Mouse (Mus musculus): Measurements from ENCODE around the gene Acap2. TPM values are rescaled to one million over a fixed set of nuclear protein-coding genes. Genes with fewer than 3 reads are reported as not detected.

Gene Acap2
- 18.8 and 19.0 TPM in 2 replicates for polyA plus RNA-seq (2016; fragmentation: Nextera tagmentation; extraction: Ambion mirVana)

DNA sequence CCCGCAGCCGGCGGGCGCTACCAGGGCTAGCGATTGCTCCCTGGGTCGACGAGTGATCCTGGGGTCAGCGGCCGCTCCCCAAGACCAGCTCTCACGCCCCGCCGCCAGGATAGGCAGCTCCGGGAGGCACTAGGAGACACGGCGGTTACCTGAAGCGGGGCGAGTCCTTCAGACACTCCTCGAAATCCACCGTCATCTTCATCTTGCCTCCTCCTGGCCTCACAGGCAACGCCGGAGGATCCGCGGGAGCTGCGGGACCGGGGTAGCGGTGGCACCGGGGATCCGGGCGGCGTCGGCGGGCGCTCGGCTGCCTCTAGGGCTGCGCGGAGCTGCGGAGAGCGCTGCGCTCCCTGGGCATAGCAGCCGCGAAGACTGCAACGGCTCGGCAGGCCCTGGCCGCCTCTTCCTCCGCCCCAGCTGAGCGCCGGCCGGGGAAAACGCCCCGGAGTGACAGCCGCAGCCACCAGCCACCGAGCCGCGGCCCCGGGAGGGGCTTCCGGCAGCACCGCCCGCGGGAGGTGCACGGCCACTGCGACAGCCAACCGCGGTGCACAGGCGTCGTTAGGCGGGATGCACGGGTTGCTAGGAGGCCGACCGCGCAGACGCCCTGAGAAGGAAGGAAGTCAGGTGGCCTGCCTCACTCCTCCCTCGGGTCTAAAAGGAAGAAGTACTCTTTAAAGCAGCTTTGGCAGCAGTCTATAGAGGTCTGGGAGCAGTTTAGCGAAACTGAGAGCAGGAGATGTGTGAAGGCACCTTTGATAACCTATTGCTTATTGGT is at the start of gene Acap2:
Gene Acap2, minus strand, starts transcription at position 456 of the 778 bp plus-strand sequence.
- H3K4me3 ChIP-seq: peak within 1 kb of the TSS; percentile 87
- H3K27ac ChIP-seq (replicated peaks): peak within 1 kb of the TSS; percentile 94
- H3K27me3 ChIP-seq (replicated peaks; ENCODE audit: low read depth, poor library complexity, severe bottlenecking): no peaks in the 10 kb centered on the region
- WGBS: under 1% methylated on average over 73 of the region's 73 CpGs
- no peaks in the 10 kb centered on the region for H3K9me3 ChIP-seq
- DNase-seq (ENCODE audit: low spot score): peak; percentile 98
- H3K4me1 ChIP-seq: peaks cover 26% of the 10 kb centered on the region
- H3K36me3 ChIP-seq (replicated peaks): no peaks in the 10 kb centered on the region

DNA sequence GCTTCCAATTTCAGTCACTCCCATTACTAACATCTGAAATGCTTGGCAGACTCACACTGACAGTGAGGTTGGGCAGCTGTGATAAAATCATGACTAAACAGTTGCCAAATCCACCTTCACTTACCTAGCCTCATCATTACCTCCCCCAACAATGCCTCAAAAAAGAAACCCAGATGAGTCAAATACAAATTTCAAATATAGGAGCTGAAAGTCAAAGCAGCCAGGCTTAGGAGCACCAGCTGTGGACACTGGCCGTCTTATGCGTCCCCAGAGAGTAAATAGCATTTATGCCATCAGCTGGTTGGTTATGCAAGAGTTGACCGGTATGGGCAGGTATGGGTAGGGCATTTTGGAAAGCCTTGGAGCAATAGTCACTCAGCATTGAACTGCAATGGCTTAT is 48.4 kb upstream of the Acap2 start:
- DNase-seq (ENCODE audit: low spot score): no peak
- 91% methylated on average over 3 of the region's 3 CpGs for WGBS
- H3K4me1 ChIP-seq: no peaks in the 10 kb centered on the region
- peaks cover 14% of the 10 kb centered on the region for H3K36me3 ChIP-seq (replicated peaks)
- H3K27ac ChIP-seq (replicated peaks): no peak overlapping the region
- H3K27me3 ChIP-seq (replicated peaks; ENCODE audit: low read depth, poor library complexity, severe bottlenecking): no peaks in the 10 kb centered on the region
- H3K9me3 ChIP-seq: no peaks in the 10 kb centered on the region
- H3K4me3 ChIP-seq: no peak overlapping the region

DNA sequence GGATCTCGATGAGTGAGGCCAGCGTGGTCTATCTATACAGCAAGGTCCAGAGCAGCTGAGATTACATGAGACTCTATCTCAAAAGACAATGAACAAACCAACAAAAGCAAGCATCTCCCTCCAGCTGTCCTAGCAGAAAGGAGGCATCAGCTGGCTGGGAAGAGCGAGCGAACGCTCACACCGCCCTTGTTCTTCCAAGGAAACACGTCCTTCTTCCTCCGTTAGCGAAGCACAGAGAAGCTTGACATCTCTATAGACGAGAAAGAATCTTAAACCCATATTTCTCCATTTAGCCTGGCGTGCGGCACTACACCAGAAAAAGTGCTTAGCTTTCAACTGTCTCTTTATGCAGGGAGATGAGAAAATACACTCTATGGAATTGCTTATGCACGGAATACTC is 47.7 kb upstream of the Acap2 start:
- Histone ChIP-seq H3K27me3 (replicated peaks; ENCODE audit: low read depth, poor library complexity, severe bottlenecking) (no peaks in the 10 kb centered on the region), H3K36me3 (replicated peaks) (peaks cover 14% of the 10 kb centered on the region), H3K4me1 (no peaks in the 10 kb centered on the region), H3K27ac (replicated peaks) (no peak overlapping the region), H3K4me3 (no peak overlapping the region), H3K9me3 (no peaks in the 10 kb centered on the region)
- 95% methylated on average over 13 of the region's 13 CpGs for WGBS
- DNase-seq (ENCODE audit: low spot score): no peak

DNA sequence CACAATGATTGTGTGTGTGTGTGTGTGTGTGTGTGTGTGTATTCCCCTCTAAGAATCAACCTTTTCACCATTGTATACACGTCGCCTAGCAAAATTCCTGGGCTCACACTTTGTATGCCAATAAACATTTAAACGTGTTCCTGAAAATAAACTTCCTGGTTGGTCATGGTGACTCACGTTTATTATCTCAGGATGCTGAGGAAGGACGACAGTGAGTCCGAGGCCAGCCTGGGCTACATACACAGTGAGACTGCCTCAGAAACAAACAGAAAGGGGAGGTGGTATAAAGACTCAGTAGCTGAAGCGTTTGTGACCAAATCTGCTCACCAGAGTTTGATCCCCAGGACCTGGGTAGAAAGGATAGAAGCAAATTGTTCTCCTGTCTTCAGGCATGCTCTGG is 46.4 kb upstream of the Acap2 start:
- H3K4me1 ChIP-seq: no peaks in the 10 kb centered on the region
- no peaks in the 10 kb centered on the region for H3K9me3 ChIP-seq
- no peaks in the 10 kb centered on the region for H3K27me3 ChIP-seq (replicated peaks; ENCODE audit: low read depth, poor library complexity, severe bottlenecking)
- no peak overlapping the region for H3K4me3 ChIP-seq
- H3K36me3 ChIP-seq (replicated peaks): peaks cover 9% of the 10 kb centered on the region
- DNase-seq (ENCODE audit: low spot score): no peak
- 84% methylated on average over 7 of the region's 7 CpGs for WGBS
- H3K27ac ChIP-seq (replicated peaks): no peak overlapping the region

DNA sequence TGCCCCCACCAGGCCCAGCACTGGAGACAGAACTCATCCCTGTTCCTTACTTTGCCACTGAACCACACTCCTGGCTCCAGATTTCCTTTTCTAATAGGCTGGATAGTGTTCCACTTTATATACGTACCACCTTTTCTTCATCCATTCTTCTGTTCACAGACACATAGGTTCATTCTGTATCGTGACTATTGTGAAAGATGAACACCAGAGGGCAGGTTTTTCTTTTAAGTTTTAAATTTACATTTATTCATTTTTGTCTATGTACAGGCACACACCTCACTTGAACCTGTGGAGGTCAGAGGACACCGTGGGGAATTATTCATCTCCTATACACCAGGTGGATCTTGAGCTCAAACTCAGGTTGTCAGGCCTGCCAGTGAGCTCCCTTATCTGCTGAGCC is 43.0 kb upstream of the Acap2 start:
- 87% methylated on average over 3 of the region's 3 CpGs for WGBS

DNA sequence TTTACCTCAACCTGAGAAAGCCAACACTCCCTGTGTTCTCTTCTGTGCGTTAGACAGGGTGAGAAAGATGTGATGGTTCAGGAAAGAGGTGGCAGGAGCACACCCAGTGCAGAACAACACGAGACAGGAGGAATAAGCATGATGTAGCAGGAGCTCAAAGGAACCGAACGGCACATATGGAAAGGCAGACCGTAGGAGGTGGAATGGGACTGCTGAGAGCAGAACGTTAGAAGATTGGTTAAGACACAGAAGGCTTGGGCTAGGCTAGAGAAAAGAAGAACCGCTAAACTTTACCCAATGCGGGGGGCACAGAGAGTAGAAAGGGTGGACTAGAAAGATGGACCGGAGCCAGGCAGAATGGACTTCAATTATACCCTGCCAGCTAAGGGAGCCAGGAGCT is 40.4 kb upstream of the Acap2 start:
- H3K9me3 ChIP-seq: no peaks in the 10 kb centered on the region
- DNase-seq (ENCODE audit: low spot score): no peak
- H3K4me3 ChIP-seq: no peak overlapping the region
- H3K27me3 ChIP-seq (replicated peaks; ENCODE audit: low read depth, poor library complexity, severe bottlenecking): no peaks in the 10 kb centered on the region
- 90% methylated on average over 9 of the region's 9 CpGs for WGBS
- H3K27ac ChIP-seq (replicated peaks): no peak overlapping the region
- peaks cover 8% of the 10 kb centered on the region for H3K4me1 ChIP-seq
- no peaks in the 10 kb centered on the region for H3K36me3 ChIP-seq (replicated peaks)

More for the DNA sequence above, 43.0 kb upstream of the Acap2 start:
- H3K4me1 ChIP-seq: no peaks in the 10 kb centered on the region
- H3K36me3 ChIP-seq (replicated peaks): no peaks in the 10 kb centered on the region
- no peak for DNase-seq (ENCODE audit: low spot score)
- no peaks in the 10 kb centered on the region for H3K9me3 ChIP-seq
- H3K27me3 ChIP-seq (replicated peaks; ENCODE audit: low read depth, poor library complexity, severe bottlenecking): no peaks in the 10 kb centered on the region
- no peak overlapping the region for H3K4me3 ChIP-seq
- H3K27ac ChIP-seq (replicated peaks): no peak overlapping the region

DNA sequence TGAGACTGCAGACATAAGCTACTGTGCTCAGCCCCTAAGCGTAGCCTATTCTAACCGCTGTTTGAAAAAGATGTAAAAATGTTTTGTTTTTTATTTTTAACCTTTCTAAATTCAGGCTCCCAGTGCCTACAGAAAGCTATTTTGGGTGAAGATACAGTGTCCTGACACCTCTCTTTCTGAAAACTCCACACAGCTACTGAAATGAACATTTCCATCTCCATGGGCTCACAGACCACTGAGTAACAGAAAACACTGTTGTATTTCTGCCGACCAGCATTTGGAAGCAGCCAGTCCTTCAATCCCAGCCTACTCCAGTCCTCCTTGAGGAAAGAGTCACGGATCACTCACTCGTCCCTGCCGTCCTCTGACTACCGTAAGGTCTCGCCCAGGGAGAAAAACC is 39.5 kb upstream of the Acap2 start:
- Histone ChIP-seq H3K9me3 (no peaks in the 10 kb centered on the region), H3K27ac (replicated peaks) (no peak overlapping the region), H3K36me3 (replicated peaks) (no peaks in the 10 kb centered on the region), H3K4me3 (no peak overlapping the region), H3K4me1 (peaks cover 15% of the 10 kb centered on the region), H3K27me3 (replicated peaks; ENCODE audit: low read depth, poor library complexity, severe bottlenecking) (no peaks in the 10 kb centered on the region)
- 92% methylated on average over 8 of the region's 8 CpGs for WGBS
- DNase-seq (ENCODE audit: low spot score): no peak

DNA sequence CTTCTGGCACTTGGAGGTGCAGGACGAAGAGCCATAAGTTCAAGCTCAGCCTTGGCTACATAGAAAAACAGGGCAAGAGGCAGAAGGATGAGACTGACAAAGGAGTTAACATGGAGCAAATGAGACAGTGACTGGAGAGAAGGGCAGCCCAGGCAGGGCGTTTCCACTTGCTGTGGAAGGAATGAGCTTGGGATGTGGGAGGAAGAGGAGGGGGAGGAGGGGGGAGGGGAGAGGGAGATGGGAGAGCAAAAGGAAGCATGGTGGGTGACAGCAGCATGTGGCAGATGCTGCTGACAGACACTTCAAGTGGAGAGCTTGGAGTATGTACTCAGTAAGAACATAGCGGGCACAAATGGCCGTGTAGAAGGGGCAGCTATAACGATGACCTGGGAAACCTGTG is 37.2 kb upstream of the Acap2 start:
- no peaks in the 10 kb centered on the region for H3K9me3 ChIP-seq
- peaks cover 38% of the 10 kb centered on the region for H3K4me1 ChIP-seq
- 65% methylated on average over 5 of the region's 5 CpGs for WGBS
- DNase-seq (ENCODE audit: low spot score): no peak
- no peak overlapping the region for H3K27ac ChIP-seq (replicated peaks)
- H3K27me3 ChIP-seq (replicated peaks; ENCODE audit: low read depth, poor library complexity, severe bottlenecking): peaks cover 16% of the 10 kb centered on the region
- H3K36me3 ChIP-seq (replicated peaks): no peaks in the 10 kb centered on the region
- H3K4me3 ChIP-seq: no peak overlapping the region

DNA sequence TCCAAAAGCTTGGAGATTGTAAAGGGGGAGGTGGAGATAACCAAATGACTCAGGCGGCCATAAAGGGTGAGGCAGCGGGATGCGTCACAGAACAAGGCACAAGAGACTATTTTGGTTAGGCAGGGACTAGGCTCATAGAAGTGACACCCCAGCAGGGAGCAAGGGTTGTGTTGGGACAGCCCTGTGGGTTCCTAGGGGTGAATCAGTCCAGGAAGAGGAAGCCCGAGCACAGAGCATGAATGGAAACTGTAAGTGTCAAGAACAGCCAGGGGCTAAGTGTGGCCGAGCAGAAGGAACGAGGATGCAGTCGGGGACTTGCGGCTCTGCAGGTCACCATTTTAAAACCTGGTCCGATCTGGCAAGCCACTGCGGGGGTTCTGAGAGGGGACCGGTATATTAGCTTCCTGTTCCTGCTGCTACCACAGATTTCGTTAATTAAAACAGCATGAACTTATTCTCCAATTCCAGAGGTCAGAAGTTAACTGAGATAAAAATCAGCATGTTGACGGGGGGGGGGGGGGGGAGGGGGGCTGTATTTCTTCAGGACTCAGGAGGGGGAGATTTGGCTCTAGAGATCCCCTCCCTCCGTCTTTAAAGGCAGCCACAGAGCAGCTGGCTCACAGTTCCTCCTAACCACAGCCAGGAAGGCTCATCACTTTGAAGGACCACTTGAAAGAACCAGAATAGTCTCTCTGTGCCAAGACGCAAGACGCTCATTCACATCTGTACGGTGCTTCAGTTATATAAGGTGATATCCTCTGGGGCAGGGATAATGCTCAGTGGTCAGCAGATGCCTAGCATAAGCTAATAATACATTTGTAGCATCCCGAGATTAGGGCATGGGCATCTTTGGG is 34.6 kb upstream of the Acap2 start:
- peak overlapping the region; percentile 28 for H3K4me3 ChIP-seq
- no peaks in the 10 kb centered on the region for H3K36me3 ChIP-seq (replicated peaks)
- DNase-seq (ENCODE audit: low spot score): peak; percentile 60
- H3K27me3 ChIP-seq (replicated peaks; ENCODE audit: low read depth, poor library complexity, severe bottlenecking): peaks cover 18% of the 10 kb centered on the region
- H3K9me3 ChIP-seq: no peaks in the 10 kb centered on the region
- WGBS: 23% methylated on average over 18 of the region's 18 CpGs
- peak overlapping the region; percentile 57 for H3K27ac ChIP-seq (replicated peaks)
- H3K4me1 ChIP-seq: peaks cover 40% of the 10 kb centered on the region

DNA sequence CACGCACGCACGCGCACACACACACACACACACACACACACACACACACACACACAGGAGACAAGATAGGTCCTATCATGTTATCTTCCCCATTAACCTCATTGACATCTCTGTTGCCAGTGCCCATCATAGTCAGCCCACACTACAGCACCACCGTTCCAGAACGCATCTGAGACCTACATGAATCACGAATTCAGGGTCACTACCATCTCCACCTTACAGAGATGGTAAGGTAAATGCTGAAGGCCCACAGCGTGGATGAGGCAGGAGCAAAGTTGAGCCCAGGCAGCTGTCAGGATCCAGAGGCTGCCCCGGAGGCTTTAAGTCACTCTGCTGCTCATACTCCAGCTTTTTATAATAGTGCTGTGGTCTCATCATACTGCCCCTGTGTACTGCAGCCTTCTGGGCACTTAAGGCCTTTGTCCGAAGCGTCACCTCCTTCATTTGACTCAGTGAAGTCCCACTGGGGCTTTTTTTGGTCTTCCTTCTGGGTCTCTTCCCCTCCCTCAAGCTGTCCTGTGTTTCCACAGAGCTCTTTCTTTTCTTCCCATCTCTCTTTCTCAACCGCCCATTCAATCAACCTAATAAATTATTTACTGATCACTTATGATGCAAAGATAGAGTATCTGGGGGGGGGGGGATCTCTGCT is 33.9 kb upstream of the Acap2 start:
- peaks cover 40% of the 10 kb centered on the region for H3K4me1 ChIP-seq
- peaks cover 18% of the 10 kb centered on the region for H3K27me3 ChIP-seq (replicated peaks; ENCODE audit: low read depth, poor library complexity, severe bottlenecking)
- H3K27ac ChIP-seq (replicated peaks): peak overlapping the region; percentile 57; the same call in 1 of the 2 replicates
- no peaks in the 10 kb centered on the region for H3K36me3 ChIP-seq (replicated peaks)
- peak overlapping the region; percentile 28; the same call in 1 of the 2 replicates for H3K4me3 ChIP-seq
- H3K9me3 ChIP-seq: no peaks in the 10 kb centered on the region
- DNase-seq (ENCODE audit: low spot score): no peak
- WGBS: 78% methylated on average over 12 of the region's 12 CpGs

DNA sequence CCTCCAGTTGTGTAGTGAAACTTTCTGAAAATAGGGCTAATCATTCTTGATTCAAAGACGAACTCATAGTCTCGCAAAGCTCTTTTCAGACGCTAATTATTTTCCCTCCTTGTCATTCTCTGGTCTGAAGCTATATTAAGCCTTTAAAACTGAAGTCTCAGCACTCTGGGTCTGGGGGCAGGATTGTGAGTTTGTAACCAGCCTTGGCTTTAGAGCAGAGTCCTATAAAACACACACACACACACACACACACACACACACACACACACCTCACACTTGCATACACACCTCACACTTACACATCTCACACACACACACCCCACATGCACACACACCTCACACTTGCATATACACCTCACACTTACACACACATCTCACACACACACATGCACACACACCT is 33.3 kb upstream of the Acap2 start:
- WGBS: 65% methylated on average over 3 of the region's 3 CpGs

DNA sequence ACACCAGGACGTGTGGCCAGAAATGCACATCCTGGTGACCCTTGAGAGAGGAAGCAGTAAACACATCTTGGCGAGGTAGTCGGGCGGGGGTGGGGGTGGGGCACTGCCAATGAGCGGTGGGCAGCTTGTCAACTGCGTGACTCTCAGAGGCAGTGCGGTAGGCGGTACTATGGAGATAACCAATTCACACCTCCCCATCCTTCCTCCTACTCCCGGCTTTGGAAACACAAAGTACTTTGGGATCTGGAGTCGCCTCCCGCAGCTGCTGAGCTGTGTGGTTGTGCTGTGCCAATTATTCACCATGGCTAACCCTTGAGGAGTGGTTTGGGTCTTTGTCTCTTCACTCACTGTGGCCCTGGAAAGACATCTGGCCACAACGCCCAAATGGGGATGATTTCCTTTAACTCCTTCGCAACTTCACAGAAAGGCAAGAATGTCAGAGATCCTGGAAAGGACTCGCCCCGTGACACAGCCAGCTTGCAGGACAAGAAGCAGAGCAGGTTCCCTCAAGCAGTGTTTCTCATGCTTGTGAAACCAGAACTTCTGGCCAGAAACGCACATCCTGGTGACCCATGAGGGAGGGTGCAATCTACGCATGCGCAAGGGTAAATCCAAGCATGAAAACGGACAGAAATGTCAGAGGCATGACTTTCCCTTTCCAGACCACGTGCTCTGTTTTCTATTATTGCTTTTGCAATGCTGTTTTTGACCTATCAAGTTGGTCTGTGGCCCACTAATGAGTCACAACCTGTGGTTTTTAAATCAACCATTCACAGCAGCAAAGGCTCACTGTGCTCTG is 32.7 kb upstream of the Acap2 start:
- peaks cover 18% of the 10 kb centered on the region for H3K27me3 ChIP-seq (replicated peaks; ENCODE audit: low read depth, poor library complexity, severe bottlenecking)
- H3K4me1 ChIP-seq: peaks cover 40% of the 10 kb centered on the region
- H3K4me3 ChIP-seq: peak overlapping the region; percentile 8; the same call in 1 of the 2 replicates
- no peak overlapping the region for H3K27ac ChIP-seq (replicated peaks)
- no peaks in the 10 kb centered on the region for H3K9me3 ChIP-seq
- no peaks in the 10 kb centered on the region for H3K36me3 ChIP-seq (replicated peaks)
- DNase-seq (ENCODE audit: low spot score): peak; percentile 22
- 31% methylated on average over 20 of the region's 20 CpGs for WGBS

More for the DNA sequence above, 33.3 kb upstream of the Acap2 start:
- H3K27ac ChIP-seq (replicated peaks): no peak overlapping the region
- DNase-seq (ENCODE audit: low spot score): no peak
- no peaks in the 10 kb centered on the region for H3K9me3 ChIP-seq
- no peak overlapping the region for H3K4me3 ChIP-seq
- H3K36me3 ChIP-seq (replicated peaks): no peaks in the 10 kb centered on the region
- peaks cover 18% of the 10 kb centered on the region for H3K27me3 ChIP-seq (replicated peaks; ENCODE audit: low read depth, poor library complexity, severe bottlenecking)
- peaks cover 40% of the 10 kb centered on the region for H3K4me1 ChIP-seq
